Mouse (Mus musculus): ENCODE results near the gene Tmc1. TPM values are rescaled to one million over a fixed set of nuclear protein-coding genes. Genes with fewer than 3 reads are reported as not detected.

Tmc1 gene
- total RNA-seq (2023): not detected

GRCm38 (mm10) chr19:20953874-20954273 is at the start of gene Tmc1:
Gene Tmc1, minus strand, starts transcription at chr19:20954202.

Other genes with a start within 250 kb of the Tmc1 start
- under 1 TPM in 1 of 2 experiments, not detected in 1; 0.67 TPM for gene Aldh1a7, start 226.6 kb downstream of the Tmc1 start, total RNA-seq (2023)